Mouse (Mus musculus): ENCODE measurements at regions not wholly inside any gene's neighbourhood (a gene's known extent, or its start where the extent isn't known, plus 50 kb on each side); places are given as distances from the start of the nearest gene placed in this dataset.
"Not testable (repeated sequence)": the region's sequence is repeated elsewhere in the genome, so short reads cannot be mapped to it uniquely, and the experiment has no call there.

GRCm38 (mm10) chr12:79990751-79991150 is 122.1 kb downstream of the Zfp36l1 start:
- no peak for DNase-seq (ENCODE audit: low spot score in 2 of 2)

- DNase-seq (ENCODE audit: low spot score in 2 of 2): no peak
These were observed 123.2 kb downstream of the Zfp36l1 start for GRCm38 (mm10) chr12:79989582-79990110.

GRCm38 (mm10) chr12:79988401-79989358 is 124.1 kb downstream of the Zfp36l1 start:
- DNase-seq (ENCODE audit: low spot score in 2 of 2): no peak

- DNase-seq (ENCODE audit: low spot score in 2 of 2): no peak
These were observed 126.4 kb downstream of the Zfp36l1 start for GRCm38 (mm10) chr12:79986241-79986976.

- no peak for DNase-seq (ENCODE audit: low spot score in 2 of 2)
These were observed 127.6 kb downstream of the Zfp36l1 start for GRCm38 (mm10) chr12:79984985-79985747.

- DNase-seq (ENCODE audit: low spot score in 2 of 2): no peak
These were observed 128.6 kb downstream of the Zfp36l1 start for GRCm38 (mm10) chr12:79984025-79984790.

GRCm38 (mm10) chr12:79983232-79983631 is 129.6 kb downstream of the Zfp36l1 start:
- DNase-seq (ENCODE audit: low spot score in 2 of 2): no peak

- not testable (repeated sequence) for DNase-seq (ENCODE audit: low spot score in 2 of 2)
These were observed 130.3 kb downstream of the Zfp36l1 start for GRCm38 (mm10) chr12:79982497-79982896.

- no peak for DNase-seq (ENCODE audit: low spot score in 2 of 2)
These were observed 132.1 kb downstream of the Zfp36l1 start for GRCm38 (mm10) chr12:79980711-79981110.

GRCm38 (mm10) chr12:79977136-79977535 is 135.7 kb downstream of the Zfp36l1 start:
- DNase-seq (ENCODE audit: low spot score in 2 of 2): no peak

- DNase-seq (ENCODE audit: low spot score in 2 of 2): no peak
These were observed 137.2 kb downstream of the Zfp36l1 start for GRCm38 (mm10) chr12:79975466-79976239.

- no peak for DNase-seq (ENCODE audit: low spot score in 2 of 2)
These were observed 137.8 kb downstream of the Zfp36l1 start for GRCm38 (mm10) chr12:79975050-79975449.

- no peak for DNase-seq (ENCODE audit: low spot score in 2 of 2)
These were observed 138.3 kb downstream of the Zfp36l1 start for GRCm38 (mm10) chr12:79974530-79974929.

GRCm38 (mm10) chr12:79973566-79974230 is 139.1 kb downstream of the Zfp36l1 start:
- DNase-seq (ENCODE audit: low spot score in 2 of 2): no peak

GRCm38 (mm10) chr12:79970981-79971390 is 141.8 kb downstream of the Zfp36l1 start:
- no peak for DNase-seq (ENCODE audit: low spot score in 2 of 2)

GRCm38 (mm10) chr12:79970227-79970901 is 142.4 kb downstream of the Zfp36l1 start:
- peak in 1 of 2 experiments; percentile 27 for DNase-seq (ENCODE audit: low spot score in 2 of 2)

- no peak for DNase-seq (ENCODE audit: low spot score in 2 of 2)
These were observed 143.2 kb downstream of the Zfp36l1 start for GRCm38 (mm10) chr12:79969346-79970226.

- DNase-seq (ENCODE audit: low spot score in 2 of 2): no peak
These were observed 144.1 kb downstream of the Zfp36l1 start for GRCm38 (mm10) chr12:79968676-79969075.
